Mouse (Mus musculus) C2C12 (cell line): ENCODE data around the gene 4930412O13Rik. TPM values are rescaled to one million over a fixed set of nuclear protein-coding genes. Genes with fewer than 3 reads are reported as not detected.

Experiments
- H3K27me3 ChIP-seq: one replicate; pipeline ENCODE4 v1.6.1; 2011; ENCODE audit not compliant: control insufficient read depth, insufficient read depth, insufficient read length
- H3K36me3 ChIP-seq: one replicate; pipeline ENCODE4 v1.6.1; 2011; ENCODE audit not compliant: control insufficient read depth, insufficient read depth
- H3K4me3 ChIP-seq: one replicate; pipeline ENCODE4 v1.5.1; 2011; ENCODE audit warnings: mild to moderate bottlenecking, control low read depth; ENCODE audit not compliant: poor library complexity, insufficient read depth, severe bottlenecking
- H3K79me2 ChIP-seq: one replicate; pipeline ENCODE4 v1.6.1; 2011; ENCODE audit not compliant: control insufficient read depth, insufficient read depth
- H3K79me3 ChIP-seq: one replicate; pipeline ENCODE4 v1.6.1; 2011; ENCODE audit warnings: low read depth, control low read depth
- H3ac ChIP-seq: one replicate; pipeline ENCODE3; 2011; ENCODE audit warnings: low read depth; ENCODE audit not compliant: control insufficient read depth, insufficient read length
- CEBPB ChIP-seq: IDR thresholded peaks from one replicate; pipeline ENCODE4 v1.6.1; 2011; ENCODE audit warnings: low read depth, mild to moderate bottlenecking, control low read depth, moderate library complexity
- CTCF ChIP-seq: IDR thresholded peaks from one replicate; pipeline ENCODE4 v1.5.1; 2011; ENCODE audit not compliant: control insufficient read depth, insufficient read depth, insufficient read length
- FOSL1 ChIP-seq: IDR thresholded peaks from one replicate; pipeline ENCODE4 v1.8.0; 2011; ENCODE audit warnings: mild to moderate bottlenecking, low read length; ENCODE audit not compliant: poor library complexity, insufficient read depth, severe bottlenecking
- MAX ChIP-seq: IDR thresholded peaks from one replicate; pipeline ENCODE4 v1.6.1; 2011; ENCODE audit warnings: mild to moderate bottlenecking, control low read depth
- MYOD1 ChIP-seq: IDR thresholded peaks from one replicate; pipeline ENCODE4 v1.6.1; 2011; ENCODE audit warnings: low read depth; ENCODE audit not compliant: control insufficient read depth, insufficient read length
- MYOG ChIP-seq: IDR thresholded peaks from one replicate; pipeline ENCODE4 v1.6.1; 2011; ENCODE audit not compliant: control insufficient read depth, insufficient read length; ENCODE audit errors: extremely low read depth
- USF1 ChIP-seq: IDR thresholded peaks from one replicate; pipeline ENCODE4 v1.6.1; 2011; ENCODE audit warnings: low read depth, mild to moderate bottlenecking, control low read depth, moderate library complexity
- long read RNA-seq, 2 experiments: library from polyadenylated mRNA; unstranded; transcript quantifications; one replicate each; pipeline ENCODE4 v2.0.0; 2019 to 2020
- polyA plus RNA-seq: library from polyadenylated mRNA; unstranded; fragments of >200 nt; fragmentation: generic; extraction: Trizol; gene quantifications from one replicate; pipeline ENCODE4 v1.2.1, GENCODE M21; 2012; ENCODE audit warnings: missing spikeins

Gene 4930412O13Rik
- polyA plus RNA-seq: not detected
- long read RNA-seq, experiment 1: 0 reads
- long read RNA-seq, experiment 2: 0 reads

- Histone ChIP-seq H3K36me3 (no peaks in the 10 kb centered on the region), H3K27me3 (no peaks in the 10 kb centered on the region), H3K4me3 (no peak within 1 kb of the TSS), H3ac (no peak within 1 kb of the TSS), H3K79me2 (peaks cover 11% of the 10 kb centered on the region), H3K79me3 (no peaks in the 10 kb centered on the region)
- TF ChIP-seq USF1: no peak
- TF ChIP-seq MYOD1: no peak
- TF ChIP-seq MYOG: no peak
- TF ChIP-seq MAX: no peak
- no peak for TF ChIP-seq FOSL1
Measured at GRCm38 (mm10) chr2:9881051-9881591, at the start of gene 4930412O13Rik. Gene 4930412O13Rik (plus strand): TSS chr2:9881252.

GRCm38 (mm10) chr2:9833712-9834111 lies 47.3 kb upstream of the 4930412O13Rik start:
- no peaks in the 10 kb centered on the region for H3K79me2 ChIP-seq
- no peak overlapping the region for H3K4me3 ChIP-seq
- H3ac ChIP-seq: no peak overlapping the region
- H3K36me3 ChIP-seq: no peaks in the 10 kb centered on the region
- TF ChIP-seq MAX (no peak), MYOG (no peak), MYOD1 (no peak), CTCF (no peak), CEBPB (no peak)
- no peaks in the 10 kb centered on the region for H3K27me3 ChIP-seq
- H3K79me3 ChIP-seq: no peaks in the 10 kb centered on the region

- Histone ChIP-seq H3K4me3 (no peak overlapping the region), H3K36me3 (no peaks in the 10 kb centered on the region), H3K27me3 (no peaks in the 10 kb centered on the region), H3K79me2 (no peaks in the 10 kb centered on the region), H3K79me3 (no peaks in the 10 kb centered on the region), H3ac (no peak overlapping the region)
- no peak for TF ChIP-seq FOSL1
- no peak for TF ChIP-seq MYOG
Measured at GRCm38 (mm10) chr2:9835195-9835594, 45.9 kb upstream of the 4930412O13Rik start.

GRCm38 (mm10) chr2:9852851-9853576 lies 28.0 kb upstream of the 4930412O13Rik start:
- TF ChIP-seq CTCF (no peak), MYOD1 (no peak), MYOG (no peak), USF1 (no peak), CEBPB (no peak), MAX (no peak), FOSL1 (no peak)
- no peaks in the 10 kb centered on the region for H3K79me2 ChIP-seq
- H3K4me3 ChIP-seq: no peak overlapping the region
- no peak overlapping the region for H3ac ChIP-seq
- H3K79me3 ChIP-seq: no peaks in the 10 kb centered on the region
- H3K36me3 ChIP-seq: no peaks in the 10 kb centered on the region
- H3K27me3 ChIP-seq: no peaks in the 10 kb centered on the region

GRCm38 (mm10) chr2:9855861-9856260 lies 25.2 kb upstream of the 4930412O13Rik start:
- Histone ChIP-seq H3ac (no peak overlapping the region), H3K79me2 (no peaks in the 10 kb centered on the region), H3K36me3 (no peaks in the 10 kb centered on the region), H3K4me3 (no peak overlapping the region), H3K79me3 (no peaks in the 10 kb centered on the region), H3K27me3 (no peaks in the 10 kb centered on the region)
- TF ChIP-seq USF1 (no peak), CEBPB (no peak), MAX (no peak), CTCF (no peak), FOSL1 (no peak), MYOG (no peak), MYOD1 (no peak)

GRCm38 (mm10) chr2:9860698-9861097 lies 20.4 kb upstream of the 4930412O13Rik start:
- Histone ChIP-seq H3ac (no peak overlapping the region), H3K79me3 (no peaks in the 10 kb centered on the region), H3K79me2 (no peaks in the 10 kb centered on the region), H3K27me3 (no peaks in the 10 kb centered on the region), H3K4me3 (no peak overlapping the region), H3K36me3 (peaks cover 7% of the 10 kb centered on the region)
- TF ChIP-seq CEBPB (no peak), CTCF (no peak), FOSL1 (no peak), MYOD1 (no peak), MAX (no peak), MYOG (no peak), USF1 (no peak)
